Mouse (Mus musculus) heart, postnatal 10 days (tissue): Measurements from ENCODE around the gene Taz. TPM values are rescaled to one million over a fixed set of nuclear protein-coding genes. Genes with fewer than 3 reads are reported as not detected.

Experiments used
- DNase-seq, 2 experiments: peaks; one replicate each; pipeline ENCODE4 v3.0.0; 2021
- intact Hi-C: fragments of 180-260 bp; cut with DNase I; formaldehyde crosslinking; loops from one replicate; pipeline ENCODE4 v1.15.1; 2025
- total RNA-seq, 2 experiments: library from RNA; stranded (reverse); gene quantifications; 2 replicates each; pipeline ENCODE4 v1.2.3; 2021

Gene Taz
- total RNA-seq, 2 experiments from 2014 or later, result 40.4 to 44.1 TPM

DNA sequence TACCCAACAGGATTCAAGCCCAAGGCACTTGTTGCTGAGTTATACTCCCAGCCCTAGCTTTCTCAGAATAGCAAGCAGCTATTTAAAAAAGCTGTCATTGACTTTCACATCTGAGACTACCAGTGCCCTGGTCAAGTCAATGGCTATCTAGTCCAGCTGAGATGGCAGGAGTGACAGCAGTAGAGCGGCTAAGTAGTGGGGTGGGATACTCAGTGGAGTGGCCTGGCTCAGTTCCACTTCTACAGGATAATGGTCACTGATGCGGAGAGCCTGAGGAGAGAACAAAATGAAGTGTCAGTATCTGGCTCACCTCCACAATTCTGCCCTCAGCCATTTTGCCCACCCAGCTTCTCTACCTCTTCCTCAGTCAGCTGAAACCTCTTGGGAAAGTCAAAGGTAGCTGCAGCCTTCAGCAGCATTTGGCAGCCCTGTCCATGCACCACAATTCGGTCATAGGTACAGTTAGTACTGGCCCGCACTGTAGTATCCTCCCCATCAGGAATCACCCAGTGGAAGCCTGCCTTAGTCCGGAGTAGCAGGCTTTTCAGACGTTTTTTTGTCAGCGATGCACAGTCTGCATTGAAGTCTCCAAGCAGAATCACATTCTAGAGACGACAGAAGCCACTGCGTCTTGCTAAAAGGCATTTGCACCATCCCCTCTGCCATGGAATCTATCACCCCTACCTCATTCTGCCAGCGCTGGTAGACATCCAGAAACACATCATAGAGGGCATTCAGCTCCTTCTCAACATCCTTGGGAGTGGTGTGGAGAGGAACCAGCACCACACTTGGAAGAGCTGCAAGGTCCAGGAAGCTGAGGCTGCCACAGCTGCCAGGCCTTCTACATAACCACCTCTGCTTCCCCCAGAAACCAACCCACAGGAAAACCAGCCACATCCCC, 8.0 kb upstream of the Taz start:
- no peak for DNase-seq
- intact Hi-C loops, result loop anchor here (5.0 kb wide), 1 partner anchor 39 kb away; the partner anchor contains the start of gene Fam50a

DNA sequence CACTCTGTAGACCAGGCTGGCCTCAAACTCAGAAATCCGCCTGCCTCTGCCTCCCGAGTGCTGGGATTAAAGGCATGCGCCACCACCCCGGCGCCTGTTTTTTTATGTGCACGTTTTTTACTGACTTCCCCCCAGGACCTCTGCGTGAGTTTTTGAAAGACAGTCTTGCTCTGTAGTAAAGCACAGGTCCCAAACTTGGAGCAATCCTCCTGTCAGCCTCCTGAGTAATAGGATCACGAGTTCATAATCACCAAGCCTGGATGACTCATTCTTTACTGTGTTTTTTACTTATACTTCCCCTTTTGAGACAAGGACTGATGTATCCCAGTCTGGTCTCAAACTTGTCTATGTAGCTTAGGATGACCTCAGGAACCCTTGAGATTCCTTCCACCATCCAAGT, 3.8 kb upstream of the Taz start:
- intact Hi-C loops, result no loop called here
- DNase-seq, result no peak

DNA sequence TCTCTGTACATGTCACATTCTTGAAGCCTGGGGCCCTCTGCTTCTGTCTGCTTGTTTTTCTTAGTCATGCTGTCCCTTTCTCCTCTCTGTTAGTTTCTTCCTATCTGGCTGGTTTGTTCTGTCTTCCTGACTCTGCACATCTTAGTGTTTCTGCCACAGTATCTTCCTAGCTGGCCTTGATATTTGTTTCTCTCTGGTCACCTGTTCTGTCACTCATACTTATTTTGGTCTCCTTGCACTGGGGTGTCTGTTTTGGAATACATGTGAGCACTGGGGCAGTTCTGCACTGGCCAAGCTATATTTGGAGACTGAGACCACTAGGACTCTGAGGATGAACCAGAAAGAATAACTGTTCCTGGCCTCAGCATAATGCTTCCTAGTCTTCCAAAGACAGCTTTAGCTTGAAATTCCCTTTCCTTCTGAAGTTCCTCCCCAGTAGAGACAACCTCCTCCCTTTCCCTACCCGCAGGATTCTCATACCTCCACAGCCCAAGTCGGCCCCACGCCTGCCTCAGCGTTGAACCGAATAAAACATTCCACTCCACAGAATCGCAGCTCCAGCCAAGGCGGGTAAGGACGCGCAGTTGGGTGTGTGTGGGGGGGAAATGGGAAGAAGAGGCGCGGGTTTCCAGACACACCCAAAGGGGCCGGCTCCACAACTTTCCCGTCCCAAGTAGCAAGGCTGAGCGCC, 526 bp upstream of the Taz start:
- intact Hi-C loops, result no loop called here
- DNase-seq, result no peak

DNA sequence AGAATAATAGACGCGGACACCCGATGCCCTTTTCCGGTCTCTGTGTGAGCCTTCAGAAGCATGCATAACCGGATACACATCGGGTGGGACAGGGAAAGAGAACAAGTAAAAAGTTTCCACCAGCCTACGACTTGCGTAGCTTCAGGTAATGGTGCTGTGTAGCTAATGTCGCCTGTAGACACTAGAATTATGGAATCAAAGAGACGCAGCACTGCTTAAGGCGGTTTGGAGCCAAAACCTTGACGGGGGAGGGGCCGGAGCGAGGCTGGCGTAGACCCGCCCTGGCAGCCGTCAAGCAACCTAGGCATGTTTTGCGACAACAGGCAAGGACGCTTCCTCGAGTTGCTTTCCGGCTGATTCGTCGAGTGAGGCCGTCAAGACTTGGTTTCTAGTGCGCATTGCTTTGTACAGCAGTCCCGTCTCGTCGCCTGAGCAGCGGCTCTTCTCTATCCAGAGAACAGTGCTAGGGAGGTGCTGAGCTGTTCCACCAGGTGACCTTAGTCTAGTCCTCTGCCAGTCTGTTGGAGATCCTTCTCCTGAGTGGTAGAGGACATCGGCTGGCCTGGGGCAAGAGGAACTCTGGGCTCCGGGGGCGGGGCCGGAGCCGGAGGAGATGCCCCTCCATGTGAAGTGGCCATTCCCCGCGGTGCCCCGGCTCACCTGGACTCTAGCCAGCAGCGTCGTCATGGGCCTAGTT, 831 bp downstream of the Taz start:
- DNase-seq, result peak; percentile 89 to 91
- intact Hi-C loops, result loop anchor here (2.0 kb wide), 1 partner anchor 34 kb away; the partner anchor contains the start of gene Flna

DNA sequence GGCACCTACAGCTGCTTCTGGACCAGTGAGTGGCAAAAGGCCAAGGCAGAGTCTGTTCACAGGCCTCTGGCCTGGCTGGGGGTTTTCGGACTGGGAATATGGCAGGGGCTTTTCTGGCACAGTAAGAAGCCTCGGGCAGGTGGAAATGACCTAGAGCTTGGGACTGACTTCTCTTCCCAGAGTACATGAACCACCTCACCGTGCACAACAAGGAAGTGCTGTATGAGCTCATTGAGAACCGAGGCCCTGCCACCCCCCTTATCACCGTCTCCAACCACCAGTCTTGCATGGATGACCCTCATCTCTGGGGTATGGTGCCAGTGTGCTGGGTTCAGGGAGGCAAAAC, 1.4 kb downstream of the Taz start:
- DNase-seq, result no peak
- intact Hi-C loops, result loop anchor here (2.0 kb wide), 1 partner anchor 34 kb away; the partner anchor contains the start of gene Flna

DNA sequence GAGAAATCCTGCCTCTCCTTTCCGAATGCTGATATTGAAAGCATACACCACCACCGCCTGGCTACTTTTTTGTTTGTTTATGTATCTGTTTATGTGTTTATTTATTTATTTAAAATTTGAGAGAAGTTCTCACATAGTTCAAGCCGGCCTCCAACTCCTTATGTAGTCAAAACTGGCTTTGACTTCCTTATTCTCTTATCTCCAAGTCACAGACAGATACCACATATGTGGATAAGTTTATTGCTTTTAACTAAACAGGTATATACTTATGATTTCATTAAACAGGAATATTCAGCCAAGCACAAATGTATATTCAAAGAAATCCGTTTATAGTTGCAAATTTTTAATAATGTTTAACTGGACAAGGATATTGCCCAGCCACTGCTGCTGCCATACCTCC, 11.7 kb downstream of the Taz start:
- intact Hi-C loops, result no loop called here
- no peak for DNase-seq

DNA sequence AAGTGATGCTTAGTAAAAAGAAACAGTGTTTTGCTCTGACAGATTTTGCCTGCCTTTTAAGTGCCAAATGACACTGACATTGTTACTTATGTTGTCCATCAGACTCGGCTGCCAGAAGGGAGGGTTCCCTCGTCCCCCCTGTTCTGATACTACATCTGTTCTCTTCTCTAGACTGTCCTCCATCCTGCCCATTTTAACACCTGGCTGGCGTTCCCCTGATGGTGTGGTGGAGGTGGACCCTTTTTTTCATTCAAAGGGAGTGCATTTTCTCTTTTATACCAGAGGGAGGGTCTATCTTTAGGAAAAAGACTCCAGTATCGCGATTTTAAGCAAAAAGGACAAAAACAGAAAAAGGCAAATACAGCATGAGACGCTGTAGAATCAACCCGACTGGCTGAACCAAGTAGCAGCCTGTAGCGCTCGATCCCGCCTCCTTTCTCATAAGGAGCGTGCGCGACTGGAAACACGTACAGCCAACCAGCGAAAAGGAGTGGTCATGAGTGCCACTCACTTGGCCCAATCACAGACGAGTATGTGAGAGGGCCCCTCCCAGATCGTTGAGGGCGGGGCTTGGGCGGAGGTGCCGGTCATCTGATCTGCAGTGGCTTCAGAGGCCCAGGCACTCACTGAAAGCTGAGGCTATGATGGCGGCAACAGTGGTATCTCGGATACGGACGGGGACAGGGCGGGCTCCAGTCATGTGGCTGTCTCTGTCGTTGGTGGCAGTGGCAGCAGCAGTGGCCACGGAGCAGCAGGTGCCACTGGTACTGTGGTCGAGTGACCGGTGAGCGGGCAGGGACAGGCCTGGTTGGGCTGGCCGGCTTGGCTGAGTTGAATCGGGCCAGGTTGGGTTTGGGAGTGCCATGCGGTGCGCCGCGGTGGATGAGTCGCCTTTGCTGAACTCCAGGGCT, 15.1 kb downstream of the Taz start, which contains the start of gene Atp6ap1:
Gene Atp6ap1 (plus strand): TSS at position 560 of the 911 bp plus-strand sequence.
- intact Hi-C loops, result no loop called here
- peak; percentile 96 to 97 for DNase-seq

DNA sequence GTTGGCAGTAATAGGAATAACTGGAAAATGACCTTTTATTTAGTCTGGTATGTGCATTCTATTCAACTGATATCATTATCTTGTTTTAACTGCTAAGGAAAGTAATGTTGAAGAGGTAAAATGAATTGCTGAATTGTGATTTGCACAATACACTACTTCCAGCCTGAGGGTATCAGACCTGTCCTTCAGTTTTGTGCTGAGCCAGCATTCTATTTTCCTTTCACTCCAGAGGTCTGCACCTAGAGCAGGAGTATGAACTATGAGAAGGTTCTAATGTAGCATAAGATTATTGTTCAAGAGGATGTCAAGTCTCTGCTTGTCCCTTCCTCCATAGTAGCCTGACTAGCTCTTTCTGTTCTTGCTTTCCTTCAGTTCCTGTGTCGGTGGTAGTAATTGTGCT, 16.6 kb downstream of the Taz start:
- DNase-seq, result no peak

DNA sequence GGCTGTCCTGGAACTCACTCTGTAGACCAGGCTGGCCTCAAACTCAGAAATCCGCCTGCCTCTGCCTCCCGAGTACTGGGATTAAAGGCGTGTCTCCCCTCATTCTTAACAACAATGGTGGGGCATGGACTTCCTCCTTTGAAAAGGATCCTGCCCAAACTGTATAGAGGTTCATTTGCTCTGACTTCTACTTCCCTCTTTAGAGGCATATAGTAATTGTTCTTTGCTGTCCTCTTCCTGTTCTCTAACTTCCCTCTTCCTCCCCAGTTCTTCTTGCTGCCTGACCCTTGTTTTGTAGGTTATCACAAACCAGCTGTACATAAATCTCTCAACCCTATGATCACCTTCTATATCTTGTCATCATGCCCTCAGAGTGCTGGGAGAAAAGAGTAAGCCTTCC, 18.0 kb downstream of the Taz start:
- intact Hi-C loops, result no loop called here

More for the DNA sequence above, 16.6 kb downstream of the Taz start:
- intact Hi-C loops, result no loop called here

DNA sequence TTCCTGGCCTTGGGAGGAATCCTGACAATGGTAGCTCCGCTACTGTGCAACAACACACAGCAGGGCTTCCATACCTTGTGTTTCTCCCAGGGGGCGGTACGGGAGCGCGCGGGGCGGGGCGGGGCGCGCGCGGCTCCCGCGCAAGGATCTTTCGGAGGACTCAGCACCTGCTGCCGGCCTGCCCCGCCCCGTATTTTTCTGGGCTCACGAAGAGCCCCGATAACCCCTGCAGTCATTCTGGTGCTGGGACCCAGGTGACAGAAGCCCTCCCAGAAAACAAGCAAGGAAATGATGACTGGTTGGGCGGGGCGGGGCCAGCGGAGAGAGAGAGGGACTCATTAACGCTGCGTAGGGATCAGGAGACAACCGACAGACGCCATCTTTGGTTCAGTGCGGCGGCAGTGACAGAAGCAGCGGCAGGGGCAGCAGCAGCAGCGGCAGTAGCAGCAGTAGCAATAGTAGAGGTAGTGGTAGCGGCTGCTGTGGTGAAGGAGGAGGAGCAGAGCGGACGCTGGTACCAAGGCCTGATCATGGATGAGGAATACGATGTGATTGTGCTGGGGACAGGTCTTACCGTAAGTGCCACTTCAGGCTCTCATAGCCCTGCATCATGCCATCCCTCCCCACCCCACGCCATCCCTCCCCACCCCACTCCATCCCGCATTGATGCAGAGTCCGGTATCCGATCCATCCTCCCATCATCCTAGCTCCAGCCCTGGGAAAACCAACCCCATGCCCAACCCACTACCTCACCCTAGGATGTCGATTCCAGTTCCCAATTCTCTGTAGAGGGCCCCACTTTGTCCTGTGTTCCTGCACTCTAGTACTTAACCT, 23.4 kb downstream of the Taz start, which contains the start of gene Gdi1:
Gene Gdi1 (plus strand): TSS at position 132 of the 834 bp plus-strand sequence.
- intact Hi-C loops, result no loop called here
- DNase-seq, result peak; percentile 79 to 82

More for the DNA sequence above, 18.0 kb downstream of the Taz start:
- no peak for DNase-seq

DNA sequence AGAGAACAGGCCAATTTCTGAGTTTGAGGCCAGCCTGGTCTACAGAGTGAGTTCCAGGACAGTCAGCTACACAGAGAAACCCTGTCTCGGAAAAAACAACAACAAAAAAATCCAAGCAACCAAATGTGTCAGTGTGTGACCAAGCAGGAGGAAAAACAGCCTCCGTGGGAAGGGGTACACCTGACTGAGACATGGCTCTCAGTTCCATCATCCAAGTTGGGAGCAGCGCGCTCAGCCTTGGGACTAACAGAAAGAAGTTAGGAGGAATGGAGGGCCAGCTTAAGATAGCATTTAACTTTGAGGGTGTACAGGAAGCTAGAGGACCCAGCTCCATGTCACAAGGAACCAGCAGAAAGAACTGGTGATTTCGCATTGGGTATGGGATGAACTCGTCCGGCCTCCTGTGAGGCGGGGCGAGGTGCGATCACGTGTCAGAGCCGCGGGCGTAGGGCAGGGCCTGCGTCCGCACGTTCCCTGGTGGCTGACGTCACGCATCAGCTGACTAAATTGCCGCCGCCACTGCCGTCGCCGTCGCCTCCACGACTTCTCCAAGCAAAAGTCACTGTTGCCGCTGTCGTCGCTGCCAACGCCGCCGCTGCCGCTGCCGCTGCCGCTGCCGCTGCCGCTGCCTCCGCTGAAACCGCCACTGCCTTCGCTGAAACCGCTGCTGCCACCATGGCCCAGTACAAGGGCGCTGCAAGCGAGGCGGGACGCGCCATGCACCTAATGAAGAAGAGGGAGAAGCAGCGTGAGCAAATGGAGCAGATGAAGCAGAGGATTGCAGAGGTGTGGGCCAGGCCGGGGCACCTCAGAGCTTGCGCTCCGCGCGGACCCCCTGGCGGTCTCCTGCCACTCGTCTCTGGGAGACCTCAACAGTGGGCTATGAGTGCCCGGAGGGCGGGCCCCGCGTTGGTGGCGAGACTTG, 31.1 kb downstream of the Taz start, which contains the start of gene Fam50a:
Gene Fam50a (plus strand): TSS at position 494 of the 925 bp plus-strand sequence.
- DNase-seq, result peak; percentile 88 to 90
- intact Hi-C loops, result loop anchor here (5.0 kb wide), 3 partner anchors 39 to 79 kb away; partner anchors contain the start of genes Fam3a, Ikbkg, Lage3 and Rpl10

DNA sequence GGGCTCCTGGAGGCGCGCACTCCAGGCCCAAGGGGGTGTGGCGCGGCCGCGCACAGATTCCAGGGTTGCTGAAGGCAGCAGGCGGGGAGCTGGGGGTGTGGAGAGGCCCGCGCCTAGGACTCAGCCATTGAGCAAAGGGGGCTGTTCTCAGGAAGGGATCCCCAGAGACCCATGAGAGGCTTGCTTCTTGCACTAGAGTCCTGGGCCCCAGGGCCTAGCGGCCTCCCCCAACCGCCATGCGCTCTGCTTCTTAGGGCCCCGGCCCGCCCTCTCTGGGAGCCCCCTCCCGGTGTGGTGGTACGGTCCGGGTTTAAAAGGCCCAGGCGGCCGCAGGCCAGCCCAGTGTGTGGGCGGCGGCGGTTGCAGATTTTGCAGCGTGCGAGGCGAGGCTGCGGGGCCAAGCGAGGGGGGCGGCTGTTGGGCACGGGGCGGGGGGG, 47.0 kb downstream of the Taz start, which contains the start of gene Plxna3:
Gene Plxna3 (plus strand): TSS at position 342 of the 437 bp plus-strand sequence.
- intact Hi-C loops, result no loop called here
- peak; percentile 70 to 73 for DNase-seq

DNA sequence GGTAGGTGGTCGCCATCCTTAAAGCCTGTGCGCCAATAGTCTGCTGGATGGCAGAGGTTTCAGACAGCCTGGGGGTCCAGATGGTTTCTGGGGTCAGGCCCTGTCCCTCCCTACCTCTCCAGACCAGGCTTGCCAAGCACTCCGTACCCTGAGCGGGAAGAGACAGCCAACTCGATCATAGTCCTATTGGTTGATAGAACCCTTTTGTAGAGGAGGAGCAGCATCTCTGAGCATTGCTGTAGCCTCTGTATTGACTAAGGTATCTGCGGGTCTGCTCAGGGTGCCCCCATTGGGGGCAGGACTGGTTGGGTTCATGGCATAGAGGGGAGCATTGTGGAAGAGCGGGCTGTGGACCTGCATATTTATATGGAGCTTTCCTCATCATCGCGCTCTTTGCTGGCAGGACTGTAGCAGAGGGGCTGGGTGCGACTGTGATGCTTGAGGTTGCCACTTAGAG, 47.5 kb downstream of the Taz start:
- intact Hi-C loops, result no loop called here
- no peak for DNase-seq

DNA sequence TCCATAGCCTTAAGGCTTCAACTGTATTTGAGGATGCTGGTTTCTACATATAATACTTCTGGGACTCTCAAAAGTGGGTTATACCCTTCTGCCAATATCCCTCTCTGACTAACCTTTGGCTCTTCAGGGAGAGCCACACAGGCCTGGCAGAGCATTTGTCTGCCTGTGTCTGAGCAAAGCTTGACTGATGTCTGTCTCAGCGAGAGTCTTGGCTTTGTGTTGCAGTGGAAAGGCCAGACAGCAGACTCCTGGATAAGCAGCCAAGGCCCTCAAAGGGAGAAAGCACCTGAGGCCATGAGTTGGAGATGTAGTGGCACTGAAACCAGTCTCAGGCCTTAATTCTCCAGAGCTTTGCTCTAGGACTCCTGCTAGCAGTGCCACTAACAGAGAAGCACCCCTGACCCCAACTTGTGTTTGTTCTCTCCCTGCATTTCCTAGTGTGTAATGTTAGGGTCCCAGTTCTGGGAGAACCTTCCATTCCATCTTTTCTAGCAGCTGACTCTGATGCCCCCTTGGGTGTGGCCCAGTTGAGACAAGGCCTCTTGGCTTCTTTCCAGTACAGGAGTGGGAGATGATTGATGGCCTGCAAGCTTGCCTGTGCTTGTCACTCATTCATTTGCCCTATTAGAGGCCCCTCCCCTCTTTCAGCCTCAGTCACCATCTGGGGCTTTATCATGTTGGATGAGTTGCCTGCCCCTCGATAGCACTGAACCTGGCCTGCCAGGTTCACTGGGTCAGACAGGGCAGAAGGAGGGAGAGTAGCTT, 48.6 kb downstream of the Taz start:
- intact Hi-C loops, result no loop called here
- DNase-seq, result no peak
